Mouse (Mus musculus): ENCODE results near the gene G430095P16Rik. TPM values are rescaled to one million over a fixed set of nuclear protein-coding genes. Genes with fewer than 3 reads are reported as not detected.

The G430095P16Rik gene
- polyA plus RNA-seq, 1 experiment, result 9.4 TPM

DNA sequence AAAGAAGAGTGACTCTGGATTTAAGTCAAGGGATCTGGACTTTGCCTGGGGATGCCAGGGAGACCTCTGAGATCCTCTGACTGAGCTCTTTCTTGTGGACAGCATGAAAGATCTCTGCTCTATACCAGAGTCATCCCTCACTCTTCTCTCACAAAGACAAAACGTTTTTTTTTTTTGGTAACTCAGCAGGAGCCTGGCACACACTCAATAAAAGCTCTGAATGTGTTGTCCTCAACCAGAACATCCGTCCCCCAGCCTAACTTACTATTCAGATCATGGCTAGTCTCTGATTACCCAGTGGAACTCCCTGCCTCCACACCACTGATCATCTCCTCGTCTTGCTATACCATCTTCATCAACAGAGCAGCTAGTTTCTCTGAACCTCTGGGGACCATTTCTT lies 38.3 kb upstream of the G430095P16Rik start:
- TF ChIP-seq POLR2A (IDR thresholded peaks at IDR 0.05; ENCODE audit: insufficient read length, low read depth), result no peak
- TF ChIP-seq MYOG (IDR thresholded peaks at IDR 0.05; ENCODE audit: control insufficient read depth in 1 of 3, insufficient read depth in 1 of 3, insufficient read length in 2 of 3, low read depth in 2 of 3), result no peak
- no peak for TF ChIP-seq REST (IDR thresholded peaks at IDR 0.05; ENCODE audit: insufficient read depth, insufficient read length)
- TF ChIP-seq SRF (IDR thresholded peaks at IDR 0.05; ENCODE audit: control insufficient read depth, insufficient read length, low read depth), result no peak
- no peak for TF ChIP-seq USF1 (IDR thresholded peaks at IDR 0.05; ENCODE audit: low read depth)
- Histone ChIP-seq H3ac (ENCODE audit: control insufficient read depth, insufficient read length) (no peak overlapping the region), H3K4me3 (no peak overlapping the region), H3K27me3 (ENCODE audit: control insufficient read depth, insufficient read depth, insufficient read length) (no peaks in the 10 kb centered on the region), H3K79me2 (ENCODE audit: control insufficient read depth, insufficient read depth) (peaks cover 77% of the 10 kb centered on the region), H3K36me3 (ENCODE audit: control insufficient read depth, insufficient read depth) (peaks cover 15% of the 10 kb centered on the region), H3K4me2 (ENCODE audit: low read depth) (no peak overlapping the region)

DNA sequence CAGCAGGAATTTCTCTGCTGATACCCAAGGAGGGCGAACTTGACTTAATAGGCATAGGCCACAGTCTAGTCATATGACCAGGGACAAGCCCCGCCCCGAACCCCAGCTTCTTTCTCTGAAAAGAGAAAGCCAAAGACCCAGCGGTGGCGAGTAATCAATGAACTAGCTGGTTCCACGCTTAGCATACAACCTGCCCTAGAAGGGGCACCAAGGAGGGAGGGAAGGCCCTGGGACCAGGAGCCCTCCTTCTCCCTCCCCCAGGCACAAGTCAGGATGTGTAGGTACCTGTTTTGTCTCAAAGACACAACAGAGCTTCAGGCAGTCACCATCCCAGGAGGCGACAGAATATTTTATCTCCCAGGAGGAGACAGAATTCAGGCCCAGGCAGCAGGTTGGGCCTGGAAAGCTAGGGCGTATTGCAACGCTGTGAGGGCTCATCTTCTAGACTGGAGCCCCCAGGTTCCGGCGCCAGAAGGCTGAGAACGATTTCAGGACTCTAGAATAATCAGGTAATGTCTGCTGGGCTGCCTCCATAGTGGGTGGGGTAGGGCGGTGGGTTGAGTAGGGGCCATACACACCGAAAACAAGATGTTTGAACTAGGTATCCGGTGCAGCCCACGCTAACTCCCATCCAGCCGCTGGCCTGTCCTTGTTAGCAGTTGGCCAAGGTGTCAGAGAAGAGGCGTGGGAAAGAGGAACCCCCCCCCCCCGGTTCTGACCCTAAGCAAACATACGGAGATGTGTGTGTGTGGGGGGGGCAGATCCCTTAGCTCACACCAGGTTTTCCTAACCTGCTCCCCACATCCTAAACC lies 36.4 kb upstream of the G430095P16Rik start, which contains the start of gene Trmt1:
TSS of gene Trmt1 (plus strand) at position 117 of the 812 bp plus-strand sequence.
- Histone ChIP-seq H3K36me3 (ENCODE audit: control insufficient read depth, insufficient read depth) (peaks cover 16% of the 10 kb centered on the region), H3K27me3 (ENCODE audit: control insufficient read depth, insufficient read depth, insufficient read length) (no peaks in the 10 kb centered on the region), H3K4me3 (peak within 1 kb of the TSS; percentile 55), H3K79me2 (ENCODE audit: control insufficient read depth, insufficient read depth) (peaks cover 73% of the 10 kb centered on the region), H3ac (ENCODE audit: control insufficient read depth, insufficient read length) (peak within 1 kb of the TSS; percentile 29), H3K4me2 (ENCODE audit: low read depth) (peak within 1 kb of the TSS; percentile 92)
- TF ChIP-seq USF1 (IDR thresholded peaks at IDR 0.05; ENCODE audit: low read depth) (peak; percentile 74), E2F4 (IDR thresholded peaks at IDR 0.05; ENCODE audit: insufficient read depth) (no peak)

DNA sequence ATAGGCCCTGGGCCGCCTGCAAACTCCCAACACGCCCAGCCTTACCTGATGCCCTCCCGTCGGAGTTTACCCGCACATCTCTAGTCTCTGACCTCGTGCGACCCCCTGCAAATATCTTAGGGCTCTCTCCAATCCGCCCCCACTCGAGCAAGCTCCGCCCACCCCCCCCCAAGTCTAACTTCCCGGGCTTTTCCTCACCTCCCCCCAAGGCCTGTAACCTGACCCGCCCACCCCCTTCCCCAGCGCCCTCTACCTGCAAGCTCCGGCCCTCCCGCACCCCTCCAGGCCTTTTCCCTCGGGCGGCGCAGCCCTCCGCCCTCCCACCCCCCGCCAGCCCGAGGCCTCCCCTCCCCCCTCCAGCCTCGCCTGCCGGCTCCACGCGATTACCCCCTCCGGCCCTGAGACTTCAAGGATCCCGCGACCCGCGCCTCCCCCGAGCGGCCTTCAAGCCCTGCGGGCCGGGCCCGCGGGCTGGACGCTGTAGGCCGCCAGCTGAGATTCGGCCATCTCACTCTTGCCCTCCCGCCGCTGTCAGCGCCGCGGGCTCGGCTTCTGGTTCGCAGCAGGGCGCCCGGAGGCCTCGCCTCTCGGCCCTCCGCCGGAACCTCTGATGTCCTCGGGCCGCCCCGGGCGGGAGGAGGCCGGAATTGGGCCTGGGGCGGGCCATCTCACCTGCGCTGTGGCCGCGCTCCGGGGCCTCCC lies 35.7 kb upstream of the G430095P16Rik start:
- Histone ChIP-seq H3K4me3 (peak overlapping the region; percentile 55), H3K79me2 (ENCODE audit: control insufficient read depth, insufficient read depth) (peaks cover 65% of the 10 kb centered on the region), H3ac (ENCODE audit: control insufficient read depth, insufficient read length) (peak overlapping the region; percentile 29), H3K36me3 (ENCODE audit: control insufficient read depth, insufficient read depth) (peaks cover 11% of the 10 kb centered on the region), H3K4me2 (ENCODE audit: low read depth) (peak overlapping the region; percentile 92), H3K27me3 (ENCODE audit: control insufficient read depth, insufficient read depth, insufficient read length) (no peaks in the 10 kb centered on the region)
- TF ChIP-seq TCF12 (IDR thresholded peaks at IDR 0.05; ENCODE audit: insufficient read depth, poor library complexity, severe bottlenecking) (no peak), POLR2A (IDR thresholded peaks at IDR 0.05; ENCODE audit: insufficient read length, low read depth) (no peak)

DNA sequence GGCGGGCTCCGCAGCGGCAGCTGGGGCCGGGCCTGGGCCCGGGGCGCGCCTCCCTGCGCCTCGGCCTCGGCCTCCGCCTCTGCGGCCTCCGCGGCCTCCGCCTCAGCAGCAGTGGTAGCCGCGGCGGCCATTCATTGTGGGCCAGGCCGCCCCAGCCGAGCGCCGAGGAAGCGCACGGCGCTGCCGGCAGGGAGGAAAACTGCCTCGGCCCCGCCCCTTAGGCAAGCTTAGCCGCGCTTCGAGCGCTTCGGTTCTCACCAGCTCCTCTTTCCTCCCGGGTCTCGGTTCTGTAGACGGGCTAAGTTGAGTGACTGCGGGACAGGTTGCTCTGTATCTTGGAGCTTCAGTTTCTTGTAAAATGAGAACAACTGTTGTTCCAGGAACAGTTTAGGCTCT lies 35.1 kb upstream of the G430095P16Rik start, which contains the start of gene Nacc1:
TSS of gene Nacc1 (minus strand) at position 158 of the 396 bp plus-strand sequence.
- TF ChIP-seq MYOG (IDR thresholded peaks at IDR 0.05; ENCODE audit: control insufficient read depth in 1 of 3, insufficient read depth in 1 of 3, insufficient read length in 2 of 3, low read depth in 2 of 3), result peak in 1 of 3 experiments; percentile 15
- TF ChIP-seq POLR2AphosphoS2 (IDR thresholded peaks at IDR 0.05; ENCODE audit: insufficient read length, low read depth), result peak; percentile 29
- peak; percentile 48 for TF ChIP-seq SRF (IDR thresholded peaks at IDR 0.05; ENCODE audit: control insufficient read depth, insufficient read length, low read depth)
- peak; percentile 65 for TF ChIP-seq POLR2A (IDR thresholded peaks at IDR 0.05; ENCODE audit: insufficient read length, low read depth)
- TF ChIP-seq TCF12 (IDR thresholded peaks at IDR 0.05; ENCODE audit: insufficient read depth, poor library complexity, severe bottlenecking), result no peak
- TF ChIP-seq MAX (IDR thresholded peaks at IDR 0.05; ENCODE audit: low read depth), result no peak
- TF ChIP-seq REST (IDR thresholded peaks at IDR 0.05; ENCODE audit: insufficient read depth, insufficient read length), result no peak
- H3K79me2 ChIP-seq (ENCODE audit: control insufficient read depth, insufficient read depth), result peaks cover 60% of the 10 kb centered on the region

DNA sequence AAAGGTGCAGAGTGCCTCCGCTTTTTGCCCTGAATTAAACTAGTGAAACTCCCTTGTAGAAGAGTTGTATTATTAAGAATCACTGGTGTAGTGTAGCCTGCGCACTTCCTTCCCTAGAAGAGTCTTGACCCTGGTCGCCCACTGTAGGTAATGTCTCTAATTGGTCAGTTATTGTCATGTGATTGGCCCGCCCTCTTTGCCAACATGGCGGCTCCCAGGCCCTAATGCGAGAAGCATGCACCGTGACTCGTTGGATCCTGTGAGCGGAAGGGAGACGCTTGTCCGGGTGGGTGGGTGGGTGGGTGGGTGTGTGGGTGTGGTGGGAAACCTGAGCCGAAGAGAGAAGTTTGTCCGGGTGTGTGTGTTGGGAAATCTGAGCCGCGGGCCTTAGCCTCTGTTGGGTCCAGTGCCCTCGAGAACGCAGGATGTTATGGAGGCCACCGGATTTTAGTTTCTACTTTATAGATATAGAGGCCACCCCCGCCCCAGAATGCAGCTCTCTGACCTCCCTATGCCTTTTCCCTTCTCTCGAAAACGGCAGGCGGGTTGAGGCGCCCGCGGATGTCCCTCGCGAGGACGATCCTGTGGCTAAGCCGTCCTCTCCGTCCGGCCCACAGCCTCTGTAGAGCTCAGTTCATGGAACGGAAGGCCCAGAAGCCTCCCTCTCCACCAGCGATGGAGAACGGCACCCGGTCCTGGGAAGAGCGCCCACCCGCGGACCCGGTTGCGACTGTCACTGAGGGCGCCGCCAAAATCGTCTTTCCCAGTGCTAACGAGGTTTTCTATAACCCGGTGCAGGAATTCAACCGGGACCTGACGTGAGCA lies 33.5 kb upstream of the G430095P16Rik start:
- Histone ChIP-seq H3K79me2 (ENCODE audit: control insufficient read depth, insufficient read depth) (peaks cover 44% of the 10 kb centered on the region), H3K36me3 (ENCODE audit: control insufficient read depth, insufficient read depth) (peaks cover 12% of the 10 kb centered on the region), H3ac (ENCODE audit: control insufficient read depth, insufficient read length) (peak overlapping the region; percentile 12), H3K4me2 (ENCODE audit: low read depth) (peak overlapping the region; percentile 82), H3K27me3 (ENCODE audit: control insufficient read depth, insufficient read depth, insufficient read length) (no peaks in the 10 kb centered on the region), H3K4me3 (peak overlapping the region; percentile 55)
- TF ChIP-seq SRF (IDR thresholded peaks at IDR 0.05; ENCODE audit: control insufficient read depth, insufficient read length, low read depth) (no peak), E2F4 (IDR thresholded peaks at IDR 0.05; ENCODE audit: insufficient read depth) (no peak), REST (IDR thresholded peaks at IDR 0.05; ENCODE audit: insufficient read depth, insufficient read length) (no peak), CEBPB (IDR thresholded peaks at IDR 0.05; ENCODE audit: insufficient read depth, poor library complexity, severe bottlenecking) (no peak), MYOD1 (IDR thresholded peaks at IDR 0.05; ENCODE audit: control insufficient read depth in 1 of 3, insufficient read length in 2 of 3, low read depth in 2 of 3) (no peak), POLR2A (IDR thresholded peaks at IDR 0.05; ENCODE audit: insufficient read length, low read depth) (peak; percentile 44), USF1 (IDR thresholded peaks at IDR 0.05; ENCODE audit: low read depth) (peak; percentile 98), MYOG (IDR thresholded peaks at IDR 0.05; ENCODE audit: control insufficient read depth in 1 of 3, insufficient read depth in 1 of 3, insufficient read length in 2 of 3, low read depth in 2 of 3) (no peak), TCF3 (IDR thresholded peaks at IDR 0.05; ENCODE audit: insufficient read length, low read depth) (no peak), TCF12 (IDR thresholded peaks at IDR 0.05; ENCODE audit: insufficient read depth, poor library complexity, severe bottlenecking) (no peak), MAX (IDR thresholded peaks at IDR 0.05; ENCODE audit: low read depth) (peak; percentile 73), POLR2AphosphoS2 (IDR thresholded peaks at IDR 0.05; ENCODE audit: insufficient read length, low read depth) (peak; percentile 23)

More for the DNA sequence above, 35.1 kb upstream of the G430095P16Rik start, which contains the start of gene Nacc1:
- Histone ChIP-seq H3ac (ENCODE audit: control insufficient read depth, insufficient read length) (peak within 1 kb of the TSS; percentile 29), H3K27me3 (ENCODE audit: control insufficient read depth, insufficient read depth, insufficient read length) (no peaks in the 10 kb centered on the region), H3K36me3 (ENCODE audit: control insufficient read depth, insufficient read depth) (peaks cover 8% of the 10 kb centered on the region), H3K4me3 (peak within 1 kb of the TSS; percentile 55), H3K4me2 (ENCODE audit: low read depth) (peak within 1 kb of the TSS; percentile 92)

Measured in myocyte (in vitro differentiated cells).